Mouse (Mus musculus): Measurements from ENCODE around the gene Gbp4. TPM values are rescaled to one million over a fixed set of nuclear protein-coding genes. Genes with fewer than 3 reads are reported as not detected.

The Gbp4 gene
- polyA plus RNA-seq (2015; fragmentation: Illumina TruSeq; extraction: RNeasy Lipid Tissue Mini Kit (QIAGEN cat#74804); ENCODE audit: low read depth, low replicate concordance) = 3.0 TPM

GRCm38 (mm10) chr5:105139409-105140088 lies at the start of gene Gbp4, which contains the start of the genes Gbp9 and Gbp8:
TSS of gene Gbp4 (minus strand) at chr5:105139586.
TSS of gene Gbp9 (minus strand) at chr5:105139539.
TSS of gene Gbp8 (minus strand) at chr5:105139540.

Other genes with a start within 250 kb of the Gbp4 start
- gene Abcg3, start 156.9 kb downstream of the Gbp4 start, polyA plus RNA-seq (2015; fragmentation: Illumina TruSeq; extraction: RNeasy Lipid Tissue Mini Kit (QIAGEN cat#74804); ENCODE audit: low read depth, low replicate concordance) = 0.42 TPM
- gene Gbp9, start within 50 bp of the Gbp4 start, polyA plus RNA-seq (2015; fragmentation: Illumina TruSeq; extraction: RNeasy Lipid Tissue Mini Kit (QIAGEN cat#74804); ENCODE audit: low read depth, low replicate concordance) = 3.3 TPM
- not detected for gene Gbp8, start within 50 bp of the Gbp4 start, polyA plus RNA-seq (2015; fragmentation: Illumina TruSeq; extraction: RNeasy Lipid Tissue Mini Kit (QIAGEN cat#74804); ENCODE audit: low read depth, low replicate concordance)
- gene Gbp10, start 99.9 kb upstream of the Gbp4 start, polyA plus RNA-seq (2015; fragmentation: Illumina TruSeq; extraction: RNeasy Lipid Tissue Mini Kit (QIAGEN cat#74804); ENCODE audit: low read depth, low replicate concordance) = not detected
- 0.46 TPM for gene Gm43302, start 154.1 kb upstream of the Gbp4 start, polyA plus RNA-seq (2015; fragmentation: Illumina TruSeq; extraction: RNeasy Lipid Tissue Mini Kit (QIAGEN cat#74804); ENCODE audit: low read depth, low replicate concordance)
- gene Gbp6, start 154.1 kb upstream of the Gbp4 start, polyA plus RNA-seq (2015; fragmentation: Illumina TruSeq; extraction: RNeasy Lipid Tissue Mini Kit (QIAGEN cat#74804); ENCODE audit: low read depth, low replicate concordance) = 1.8 TPM

All from brain, adult 10 weeks (tissue).